Mouse (Mus musculus) hindbrain, embryonic 11.5 days (tissue): ENCODE data around the gene Lrrc27. TPM values are rescaled to one million over a fixed set of nuclear protein-coding genes. Genes with fewer than 3 reads are reported as not detected.

Experiments
- ATAC-seq: fragments of 200-750 bp; cut with Nextera tagmentation; 2 replicates; pipeline ENCODE4 v1.8.0; 2017; ENCODE audit warnings: mild to moderate bottlenecking, moderate TSS enrichment, moderate library complexity; ENCODE audit not compliant: low FRiP score
- DNase-seq: peaks from one replicate; pipeline ENCODE4 v3.0.0-alpha.2; 2015; ENCODE audit warnings: low spot score
- H3K27ac ChIP-seq: fragments of 300-500 bp; sonication (generic); 2 replicates; pipeline ENCODE4 v1.5.1; 2014; ENCODE audit warnings: mild to moderate bottlenecking, low read depth, low read length
- H3K27me3 ChIP-seq: fragments of 300-500 bp; sonication (generic); 2 replicates; pipeline ENCODE4 v1.6.1; 2014; ENCODE audit warnings: mild to moderate bottlenecking, low read length, moderate library complexity, mixed read lengths; ENCODE audit not compliant: control insufficient read depth, insufficient read depth
- H3K36me3 ChIP-seq: fragments of 300-500 bp; sonication (generic); 2 replicates; pipeline ENCODE4 v1.6.1; 2014; ENCODE audit warnings: mild to moderate bottlenecking, low read length, moderate library complexity, mixed read lengths; ENCODE audit not compliant: control insufficient read depth, insufficient read depth
- H3K4me1 ChIP-seq: fragments of 300-500 bp; sonication (generic); replicated peaks from 2 replicates; pipeline ENCODE4 v1.6.1; 2014; ENCODE audit warnings: low read length, mixed read lengths; ENCODE audit not compliant: control insufficient read depth, insufficient read depth
- H3K4me2 ChIP-seq: fragments of 300-500 bp; sonication (generic); replicated peaks from 2 replicates; pipeline ENCODE4 v1.6.1; 2014; ENCODE audit warnings: mild to moderate bottlenecking, low read depth, low read length
- H3K4me3 ChIP-seq: fragments of 300-500 bp; sonication (generic); 2 replicates; pipeline ENCODE4 v1.5.1; 2014; ENCODE audit warnings: low read depth, low read length
- H3K9ac ChIP-seq: fragments of 300-500 bp; sonication (generic); 2 replicates; pipeline ENCODE4 v1.6.1; 2014; ENCODE audit warnings: low read depth, low read length
- H3K9me3 ChIP-seq: fragments of 300-500 bp; sonication (generic); 2 replicates; pipeline ENCODE4 v1.6.1; 2016; ENCODE audit warnings: low read length; ENCODE audit not compliant: control insufficient read depth
- WGBS: fragments of 180-500 bp; shearing (Covaris S2); extraction: QIAGEN DNeasy Blood & Tissue Kit; methylation state at CpG from one replicate; pipeline ENCODE4 v1.1.7; 2014; 5-methylcytosine and 5-hydroxymethylcytosine counted together
- polyA plus RNA-seq: library from polyadenylated mRNA; unstranded; fragments of >200 nt; fragmentation: Nextera tagmentation; extraction: Ambion mirVana; gene quantifications from 2 replicates; pipeline ENCODE4 v1.2.1, GENCODE M21; 2014

Lrrc27 gene
- 6.5 and 9.4 TPM in 2 replicates for polyA plus RNA-seq

- Histone ChIP-seq H3K9me3 (no peaks in the 10 kb centered on the region), H3K4me1 (no peaks in the 10 kb centered on the region), H3K27ac (peak within 1 kb of the TSS; percentile 83), H3K4me3 (peak within 1 kb of the TSS; percentile 46), H3K4me2 (peak within 1 kb of the TSS; percentile 45), H3K27me3 (no peaks in the 10 kb centered on the region), H3K36me3 (no peaks in the 10 kb centered on the region), H3K9ac (peak within 1 kb of the TSS; percentile 70)
- peak; percentile 98 for DNase-seq
- WGBS = 3% methylated on average over 53 of the region's 53 CpGs
- peak; percentile 97 for ATAC-seq
Observed at GRCm38 (mm10) chr7:139212754-139213745, at the start of gene Lrrc27, which contains the start of gene Stk32c. Gene Lrrc27 (plus strand): TSS chr7:139212988. Gene Stk32c (minus strand): TSS chr7:139213307.

- H3K27me3 ChIP-seq = no peaks in the 10 kb centered on the region
- H3K27ac ChIP-seq = no peak overlapping the region
- H3K4me2 ChIP-seq = no peak overlapping the region
- ATAC-seq (no peak), DNase-seq (no peak)
- H3K36me3 ChIP-seq = no peaks in the 10 kb centered on the region
- WGBS = 77% methylated on average over 5 of the region's 5 CpGs
- no peaks in the 10 kb centered on the region; the same call in 1 of the 2 replicates for H3K9me3 ChIP-seq
- no peak overlapping the region for H3K9ac ChIP-seq
- H3K4me1 ChIP-seq = no peaks in the 10 kb centered on the region
- H3K4me3 ChIP-seq = no peak overlapping the region
Observed at GRCm38 (mm10) chr7:139164410-139164809, 48.4 kb upstream of the Lrrc27 start.

- no peak overlapping the region for H3K27ac ChIP-seq
- 85% methylated on average over 4 of the region's 4 CpGs for WGBS
- DNase-seq (no peak), ATAC-seq (no peak)
- no peak overlapping the region for H3K9ac ChIP-seq
- H3K4me3 ChIP-seq = no peak overlapping the region
- no peaks in the 10 kb centered on the region; the same call in 1 of the 2 replicates for H3K9me3 ChIP-seq
- no peaks in the 10 kb centered on the region for H3K36me3 ChIP-seq
- no peaks in the 10 kb centered on the region for H3K4me1 ChIP-seq
- no peak overlapping the region for H3K4me2 ChIP-seq
- no peaks in the 10 kb centered on the region for H3K27me3 ChIP-seq
Observed at GRCm38 (mm10) chr7:139169143-139169542, 43.6 kb upstream of the Lrrc27 start.

- Histone ChIP-seq H3K9ac (no peak overlapping the region), H3K9me3 (no peaks in the 10 kb centered on the region), H3K4me1 (no peaks in the 10 kb centered on the region), H3K27me3 (no peaks in the 10 kb centered on the region), H3K36me3 (no peaks in the 10 kb centered on the region), H3K4me3 (no peak overlapping the region), H3K27ac (no peak overlapping the region), H3K4me2 (no peak overlapping the region)
- 84% methylated on average over 5 of the region's 5 CpGs for WGBS
- DNase-seq (no peak), ATAC-seq (no peak)
Observed at GRCm38 (mm10) chr7:139179299-139179698, 33.5 kb upstream of the Lrrc27 start.

- no peak for DNase-seq
- H3K4me2 ChIP-seq = no peak overlapping the region
- ATAC-seq = no peak
Observed at GRCm38 (mm10) chr7:139180058-139180457, 32.7 kb upstream of the Lrrc27 start.

GRCm38 (mm10) chr7:139184396-139184795 lies 28.4 kb upstream of the Lrrc27 start:
- WGBS = 79% methylated on average over 4 of the region's 4 CpGs

More at GRCm38 (mm10) chr7:139180058-139180457, 32.7 kb upstream of the Lrrc27 start:
- Histone ChIP-seq H3K36me3 (no peaks in the 10 kb centered on the region), H3K27ac (no peak overlapping the region), H3K9ac (no peak overlapping the region), H3K4me3 (no peak overlapping the region), H3K9me3 (no peaks in the 10 kb centered on the region), H3K4me1 (no peaks in the 10 kb centered on the region), H3K27me3 (no peaks in the 10 kb centered on the region)
- 92% methylated on average over 3 of the region's 3 CpGs for WGBS

GRCm38 (mm10) chr7:139184846-139185245 lies 27.9 kb upstream of the Lrrc27 start:
- H3K36me3 ChIP-seq = no peaks in the 10 kb centered on the region
- H3K27me3 ChIP-seq = peaks cover 22% of the 10 kb centered on the region
- no peak overlapping the region for H3K4me3 ChIP-seq
- H3K4me2 ChIP-seq = no peak overlapping the region
- ATAC-seq (no peak), DNase-seq (no peak)
- H3K9me3 ChIP-seq = no peaks in the 10 kb centered on the region
- WGBS = 84% methylated on average over 7 of the region's 7 CpGs
- H3K4me1 ChIP-seq = peaks cover 6% of the 10 kb centered on the region
- no peak overlapping the region for H3K9ac ChIP-seq
- no peak overlapping the region for H3K27ac ChIP-seq

More at GRCm38 (mm10) chr7:139184396-139184795, 28.4 kb upstream of the Lrrc27 start:
- Histone ChIP-seq H3K9ac (no peak overlapping the region), H3K36me3 (no peaks in the 10 kb centered on the region), H3K4me2 (no peak overlapping the region), H3K27ac (no peak overlapping the region), H3K4me1 (peaks cover 6% of the 10 kb centered on the region), H3K27me3 (peaks cover 22% of the 10 kb centered on the region), H3K4me3 (no peak overlapping the region), H3K9me3 (no peaks in the 10 kb centered on the region)
- no peak for DNase-seq
- ATAC-seq = no peak

- DNase-seq = no peak
- H3K4me2 ChIP-seq = no peak overlapping the region
- H3K4me3 ChIP-seq = no peak overlapping the region
- no peak for ATAC-seq
- WGBS = 50% methylated on average over 5 of the region's 5 CpGs
- H3K9ac ChIP-seq = no peak overlapping the region
- peaks cover 22% of the 10 kb centered on the region for H3K27me3 ChIP-seq
- H3K9me3 ChIP-seq = no peaks in the 10 kb centered on the region
- H3K27ac ChIP-seq = no peak overlapping the region
- H3K36me3 ChIP-seq = no peaks in the 10 kb centered on the region
- peaks cover 6% of the 10 kb centered on the region for H3K4me1 ChIP-seq
Observed at GRCm38 (mm10) chr7:139185971-139186370, 26.8 kb upstream of the Lrrc27 start.
